Mouse (Mus musculus) E14TG2a.4 (cell line): ENCODE results near the gene Zfp37.

Experiments used
- CTCF ChIP-seq: conservative IDR thresholded peaks from 2 replicates; pipeline ENCODE4 v1.5.1; 2014; ENCODE audit warnings: low read length
- NANOG ChIP-seq: IDR thresholded peaks from 2 replicates; pipeline ENCODE4 v1.6.1; 2014; ENCODE audit warnings: borderline replicate concordance, low read length, mixed read lengths
- POU5F1 ChIP-seq: IDR thresholded peaks from 2 replicates; pipeline ENCODE4 v1.6.1; 2014; ENCODE audit warnings: low read length, borderline replicate concordance

DNA sequence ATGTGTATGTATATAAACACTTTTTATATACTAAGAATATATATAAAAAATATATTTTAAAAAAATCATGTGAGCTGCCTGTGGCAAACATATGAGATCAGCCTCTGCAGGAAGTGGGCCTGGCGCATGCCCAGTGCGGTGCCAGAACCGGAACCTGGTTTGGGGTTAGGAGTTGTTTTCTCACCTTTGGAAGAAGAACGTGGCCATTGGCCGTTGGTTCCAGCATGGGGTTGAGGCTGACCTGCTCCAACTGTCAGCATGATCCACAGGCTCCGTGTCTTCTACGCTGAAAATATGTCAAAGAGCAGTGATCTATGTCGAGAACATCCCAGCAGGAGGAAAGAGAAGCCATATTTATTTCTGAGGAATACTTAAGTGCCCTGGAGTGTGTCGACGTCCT lies 43.1 kb upstream of the Zfp37 start:
- TF ChIP-seq CTCF (no peak), POU5F1 (no peak), NANOG (no peak)
